Mouse (Mus musculus) urinary bladder, postnatal 10 days (tissue): ENCODE results near the gene Kcnh8.

Source experiments
- DNase-seq: peaks from one replicate; pipeline ENCODE4 v3.0.0; 2022; ENCODE audit warnings: low spot score

Kcnh8 gene

DNA sequence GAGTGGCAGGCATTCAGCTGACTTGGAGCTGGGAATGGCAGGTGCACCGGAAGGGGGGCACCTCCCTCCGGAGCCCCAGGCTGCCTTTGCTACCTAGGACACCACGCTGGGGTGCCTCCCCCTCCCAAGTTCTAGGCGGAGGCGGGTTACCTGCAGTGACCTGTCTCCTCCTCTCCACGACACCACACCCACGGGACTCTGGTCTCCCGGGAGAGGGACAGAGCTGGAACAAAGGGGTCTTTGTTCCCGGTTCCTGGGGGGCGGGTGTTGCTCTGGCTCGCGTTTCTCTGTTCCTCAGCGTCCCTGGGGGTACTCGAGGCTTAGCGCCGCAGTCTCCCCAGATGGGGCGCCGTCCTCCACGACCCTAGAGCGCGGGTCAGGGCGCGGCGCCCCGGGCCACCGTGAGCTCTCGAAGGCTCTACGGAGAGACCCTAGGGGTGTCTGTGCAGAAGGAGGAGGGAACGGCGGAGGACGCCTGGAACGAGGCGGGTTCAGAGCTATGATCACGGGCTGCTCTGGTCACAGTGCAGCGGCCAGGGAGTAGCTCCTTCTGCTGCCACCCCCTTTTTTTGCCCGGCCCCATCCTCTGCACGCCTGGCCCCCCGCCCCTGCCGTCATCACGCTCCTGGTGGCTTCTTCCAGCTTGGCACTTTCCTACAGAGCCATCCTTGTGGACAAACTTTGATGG is at the start of gene Kcnh8:
Kcnh8 (plus strand) TSS at position 617 of the 688 bp plus-strand sequence.
- DNase-seq: no peak

GRCm38 (mm10) chr17:52559961-52560720 is 42.4 kb upstream of the Kcnh8 start:
- DNase-seq: no peak

DNA sequence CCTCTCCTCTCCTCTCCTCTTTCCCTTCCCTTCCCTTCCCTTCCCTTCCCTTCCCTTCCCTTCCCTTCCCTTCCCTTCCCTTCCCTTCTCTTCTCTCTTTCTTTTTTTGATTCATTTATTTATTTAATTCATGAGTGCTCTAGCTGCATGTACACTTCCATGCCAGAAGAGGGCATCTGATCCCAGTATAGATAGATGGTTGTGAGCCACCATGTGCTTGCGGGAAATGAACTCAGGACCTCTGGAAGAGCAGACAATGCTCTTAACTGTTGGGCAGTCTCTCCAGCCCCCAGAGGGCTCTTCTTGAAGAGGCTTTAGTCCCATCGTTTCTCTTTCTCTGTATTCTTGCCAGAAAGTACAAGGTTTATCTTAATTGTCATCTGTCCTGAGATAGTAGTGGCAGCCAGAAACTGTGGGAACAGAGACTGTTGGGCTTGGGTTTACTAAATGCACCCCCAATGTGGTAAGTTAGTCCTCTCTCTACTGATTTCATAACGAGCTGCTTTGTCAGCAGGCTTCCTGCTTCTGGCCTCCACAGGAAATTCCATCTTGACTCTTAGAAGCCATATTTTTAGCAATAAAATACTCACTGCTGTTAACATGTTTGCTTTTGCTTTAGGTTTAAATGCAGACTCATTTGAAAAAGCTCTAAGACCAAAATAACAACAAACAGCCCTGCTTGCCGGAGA is 36.9 kb upstream of the Kcnh8 start:
- no peak for DNase-seq

DNA sequence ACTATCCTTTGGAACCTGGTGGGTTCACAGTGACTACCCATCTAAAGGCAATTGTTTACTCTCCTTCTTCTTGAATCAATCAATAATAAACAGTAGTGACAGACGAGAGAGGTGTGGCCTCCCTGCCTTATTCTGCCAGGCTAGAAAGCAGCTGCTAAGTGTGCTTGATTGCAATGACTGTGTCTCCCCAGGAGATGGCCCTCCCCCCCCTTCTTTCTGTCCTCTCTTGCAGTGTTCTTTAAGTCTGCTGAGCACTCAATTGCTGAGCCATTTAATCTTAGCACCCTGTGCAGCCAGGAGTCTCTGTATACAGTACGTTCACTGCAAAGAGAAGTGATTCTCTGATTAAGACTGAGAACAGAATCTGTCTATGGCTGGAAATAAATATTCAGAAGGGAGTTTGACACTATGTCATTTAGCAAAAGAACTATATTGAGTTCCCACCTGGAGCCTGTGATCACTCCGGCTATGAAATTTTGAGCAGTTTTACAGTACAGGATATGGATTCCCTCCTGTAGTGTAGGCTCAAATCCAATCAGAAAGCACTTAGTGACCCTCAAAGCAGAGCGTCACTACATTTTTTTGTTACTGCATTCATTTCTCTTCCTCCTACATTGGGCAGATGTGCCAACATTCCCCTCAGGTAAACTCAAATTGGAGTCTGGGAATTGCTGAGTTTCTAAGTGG is 32.8 kb upstream of the Kcnh8 start:
- no peak for DNase-seq

DNA sequence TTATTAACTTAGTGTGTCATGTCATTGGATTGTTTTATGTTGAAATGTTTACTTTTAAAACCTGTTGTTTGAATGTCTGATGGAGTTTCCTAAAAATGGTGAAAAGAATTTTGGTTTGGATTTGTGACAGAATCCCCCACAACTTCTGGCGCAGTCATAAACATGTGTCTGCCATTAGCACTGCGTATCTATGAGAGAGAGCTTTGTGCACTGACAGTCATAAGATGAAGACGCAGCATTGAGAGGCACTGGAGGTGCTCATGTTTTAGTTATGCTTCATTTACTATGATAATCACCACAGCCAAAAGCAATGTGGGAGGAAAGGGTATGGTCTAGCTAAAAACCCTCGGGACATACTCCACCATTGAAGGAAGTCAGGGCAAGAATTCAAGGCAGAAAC is 30.3 kb upstream of the Kcnh8 start:
- no peak for DNase-seq

DNA sequence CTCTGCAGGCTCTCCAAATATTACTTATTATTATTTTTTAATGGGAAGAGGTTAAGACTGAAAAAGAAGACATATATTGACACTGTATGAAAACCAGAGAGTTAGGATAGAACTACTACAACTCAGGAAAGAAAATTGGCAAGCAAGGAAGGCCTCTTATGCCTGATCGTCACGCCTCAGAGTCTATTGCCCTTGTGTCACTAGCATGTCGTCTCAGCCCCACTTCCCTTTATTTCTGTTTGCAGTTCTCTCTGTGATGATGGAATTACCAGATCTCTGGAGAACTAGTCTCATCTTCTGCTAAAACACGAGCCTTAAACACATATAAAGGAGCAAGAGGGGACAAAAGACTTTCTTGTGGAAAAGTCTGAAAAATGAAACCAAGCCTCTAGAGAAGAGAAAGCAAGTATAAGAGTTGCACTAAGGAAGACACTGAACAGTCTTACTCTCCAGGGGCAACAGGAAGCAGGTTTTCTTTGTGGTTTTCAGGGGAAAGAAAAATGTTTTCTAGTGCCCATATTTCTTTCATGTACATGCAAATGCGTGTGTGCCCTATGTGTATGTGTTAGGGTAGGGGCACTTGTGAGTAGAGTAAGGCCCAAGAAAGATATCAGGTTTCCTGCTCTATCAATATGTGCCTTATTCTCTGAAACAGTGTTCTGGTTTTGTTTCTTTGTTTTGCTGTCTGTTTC is 10.9 kb upstream of the Kcnh8 start:
- DNase-seq: no peak

GRCm38 (mm10) chr17:52599141-52599540 is 3.4 kb upstream of the Kcnh8 start:
- no peak for DNase-seq

- peak; percentile 9 for DNase-seq
Observed at GRCm38 (mm10) chr17:52600882-52601371, 1.6 kb upstream of the Kcnh8 start.

DNA sequence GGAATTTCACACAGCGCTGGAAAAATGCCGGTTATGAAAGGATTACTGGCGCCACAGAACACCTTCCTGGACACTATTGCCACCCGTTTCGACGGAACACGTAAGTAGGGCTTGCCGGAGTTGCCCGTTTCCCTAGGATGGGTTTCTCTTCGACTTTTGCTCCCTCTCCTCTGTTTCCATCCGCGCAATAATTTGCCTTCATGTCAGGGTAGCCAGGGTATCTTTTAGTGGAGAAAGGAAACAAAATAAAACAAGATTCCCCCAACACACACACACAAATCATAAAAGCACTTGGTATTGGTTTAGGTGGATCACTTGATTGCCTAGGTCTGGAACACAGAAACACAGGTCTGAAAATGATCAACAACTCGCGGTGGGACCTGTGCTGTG is 267 bp downstream of the Kcnh8 start:
- DNase-seq: no peak

DNA sequence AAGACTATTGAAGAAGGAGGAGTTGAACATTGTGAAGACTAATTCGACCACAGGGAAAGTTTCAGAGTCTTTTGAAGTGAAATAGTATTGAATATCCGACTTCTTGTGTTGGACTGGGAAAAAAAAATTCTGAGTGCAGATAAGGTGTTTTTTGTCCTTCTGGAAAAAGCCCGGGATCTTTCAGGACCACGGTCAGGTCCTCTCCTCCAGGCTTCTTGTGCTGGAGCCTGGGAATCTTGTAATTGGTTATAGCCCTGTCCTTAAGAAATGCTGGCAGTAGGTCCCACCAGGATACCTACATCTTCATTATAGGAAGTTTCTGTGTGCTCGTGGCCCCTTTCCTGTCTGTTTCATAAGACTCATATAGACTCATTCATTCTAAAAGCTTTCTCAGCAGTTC is 902 bp downstream of the Kcnh8 start:
- DNase-seq: no peak

GRCm38 (mm10) chr17:52611382-52611781 is 8.9 kb downstream of the Kcnh8 start:
- no peak for DNase-seq

GRCm38 (mm10) chr17:52649186-52649585 is 46.7 kb downstream of the Kcnh8 start:
- DNase-seq: no peak

GRCm38 (mm10) chr17:52691988-52692387 is 89.5 kb downstream of the Kcnh8 start:
- no peak for DNase-seq

GRCm38 (mm10) chr17:52701944-52702343 is 99.4 kb downstream of the Kcnh8 start:
- no peak for DNase-seq

DNA sequence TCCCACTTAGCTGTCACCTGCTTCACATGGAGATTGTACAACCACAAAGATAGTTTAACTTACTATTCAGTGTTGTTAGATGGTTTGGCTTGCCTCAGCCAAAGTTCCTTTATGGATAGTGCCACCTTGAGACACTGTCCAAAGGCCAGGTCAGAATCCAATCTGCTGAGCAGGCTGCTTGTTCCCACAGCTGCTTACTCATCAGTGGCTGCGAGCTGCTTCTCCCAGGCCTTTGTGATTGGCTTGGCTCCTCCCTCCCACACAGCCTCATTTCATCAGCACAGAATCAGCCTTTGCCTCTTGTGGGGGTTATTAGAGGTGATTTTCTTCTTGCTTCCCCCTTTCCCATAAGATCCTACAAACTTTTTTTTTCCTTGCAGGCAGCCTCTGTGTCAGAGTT is 109.8 kb downstream of the Kcnh8 start:
- DNase-seq: no peak

DNA sequence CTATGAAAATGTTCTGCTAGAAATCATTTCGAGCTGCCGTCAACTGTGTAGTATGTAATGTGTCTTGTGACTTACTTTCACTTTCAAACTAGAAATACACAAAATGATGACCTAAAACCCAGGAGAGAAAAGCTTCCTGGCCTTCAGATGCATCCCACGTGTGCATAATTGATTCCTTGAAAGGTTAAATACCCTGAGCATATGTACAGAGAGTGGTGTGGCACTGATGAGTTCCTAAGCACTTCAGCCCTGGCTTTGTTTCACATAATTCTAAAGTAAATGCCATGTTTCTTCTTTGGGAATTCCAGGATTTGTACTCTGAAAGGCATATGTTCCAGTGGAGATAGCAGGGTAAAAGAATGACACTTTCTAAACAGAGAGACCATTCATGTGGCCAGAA is 119.7 kb downstream of the Kcnh8 start:
- no peak for DNase-seq

DNA sequence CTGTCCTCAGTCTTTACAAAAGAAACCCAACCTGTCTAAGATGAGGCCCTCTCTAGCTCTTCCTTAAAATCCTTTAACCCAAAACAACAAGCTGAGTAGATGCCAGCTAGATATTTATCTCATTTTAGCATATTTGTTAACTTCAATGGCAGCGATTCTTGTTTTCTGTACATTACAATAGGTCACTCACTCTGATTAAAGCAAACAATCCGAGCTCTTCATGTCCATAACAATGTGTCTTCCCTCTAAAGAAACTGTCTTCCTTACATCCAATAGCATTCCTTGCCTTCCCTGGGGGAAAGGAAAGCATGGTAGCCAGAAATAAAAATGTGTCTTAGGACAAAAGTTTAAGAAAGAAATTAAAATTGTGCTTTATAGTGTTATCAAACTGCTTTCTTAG is 126.3 kb downstream of the Kcnh8 start:
- DNase-seq: no peak

GRCm38 (mm10) chr17:52738436-52738835 is 135.9 kb downstream of the Kcnh8 start:
- DNase-seq: no peak

- DNase-seq: no peak
Observed at GRCm38 (mm10) chr17:52788151-52788550, 185.6 kb downstream of the Kcnh8 start.

- DNase-seq: no peak
Observed at GRCm38 (mm10) chr17:52804463-52804862, 202.0 kb downstream of the Kcnh8 start.

GRCm38 (mm10) chr17:52810773-52811172 is 208.3 kb downstream of the Kcnh8 start:
- DNase-seq: no peak

DNA sequence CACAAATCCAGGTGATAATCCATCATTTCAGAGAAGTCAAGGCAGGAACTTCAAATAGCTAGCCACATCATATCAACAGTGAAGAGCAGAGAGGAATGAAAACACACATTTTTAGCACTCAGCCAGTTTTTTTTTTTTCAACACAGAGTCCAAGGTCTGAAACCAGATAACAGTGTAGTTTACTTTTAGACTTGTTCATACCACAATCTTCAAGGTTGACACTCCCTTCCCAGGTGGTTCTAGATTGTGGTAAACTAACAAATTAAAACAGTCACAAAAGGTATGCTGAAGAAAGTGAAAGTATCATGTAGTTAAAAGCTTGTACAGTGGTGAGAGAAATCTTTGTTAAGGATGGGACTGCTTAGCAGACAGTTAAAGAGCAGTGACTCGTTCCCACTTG is 216.5 kb downstream of the Kcnh8 start:
- DNase-seq: no peak
